Mouse (Mus musculus): Measurements from ENCODE around the gene Lrch4. TPM values are rescaled to one million over a fixed set of nuclear protein-coding genes. Genes with fewer than 3 reads are reported as not detected.

The Lrch4 gene
- total and polyA plus RNA-seq, 2 experiments from 2014 or later = 13.1 to 14.5 TPM

- ATAC-seq (ENCODE audit: low FRiP score) = no peak
- H3K27ac ChIP-seq (ENCODE audit: low read depth, low read length) = no peak overlapping the region
These were observed 31.3 kb downstream of the Lrch4 start for GRCm38 (mm10) chr5:137660064-137660688.

GRCm38 (mm10) chr5:137663057-137663456 lies 34.1 kb downstream of the Lrch4 start:
- TF ChIP-seq CTCF (IDR thresholded peaks at IDR 0.05) = no peak
- peaks cover 27% of the 10 kb centered on the region for H3K36me3 ChIP-seq (ENCODE audit: insufficient read depth, low read length)
- no peaks in the 10 kb centered on the region for H3K27me3 ChIP-seq (ENCODE audit: insufficient read depth, low read length)
- H3K4me1 ChIP-seq (ENCODE audit: insufficient read depth, low read length) = no peaks in the 10 kb centered on the region
- H3K9ac ChIP-seq (replicated peaks; ENCODE audit: low read length, poor library complexity, severe bottlenecking) = no peak overlapping the region
- no peak for DNase-seq (ENCODE audit: low spot score)
- ATAC-seq (ENCODE audit: low FRiP score) = no peak
- no peaks in the 10 kb centered on the region for H3K9me3 ChIP-seq (ENCODE audit: low read length)
- 76% methylated on average over 9 of the region's 9 CpGs for WGBS
- H3K4me3 ChIP-seq (ENCODE audit: low read depth, low read length) = no peak overlapping the region
- no peak overlapping the region for H3K4me2 ChIP-seq (ENCODE audit: low read depth, low read length, poor library complexity, severe bottlenecking)
- no peak overlapping the region for H3K27ac ChIP-seq (ENCODE audit: low read depth, low read length)

More at GRCm38 (mm10) chr5:137660064-137660688, 31.3 kb downstream of the Lrch4 start:
- no peak overlapping the region for H3K4me2 ChIP-seq (ENCODE audit: low read depth, low read length, poor library complexity, severe bottlenecking)
- H3K4me1 ChIP-seq (ENCODE audit: insufficient read depth, low read length) = no peaks in the 10 kb centered on the region
- DNase-seq (ENCODE audit: low spot score) = no peak
- H3K27me3 ChIP-seq (ENCODE audit: insufficient read depth, low read length) = no peaks in the 10 kb centered on the region
- H3K4me3 ChIP-seq (ENCODE audit: low read depth, low read length) = no peak overlapping the region
- H3K9ac ChIP-seq (replicated peaks; ENCODE audit: low read length, poor library complexity, severe bottlenecking) = no peak overlapping the region; the same call in 1 of the 2 replicates
- peaks cover 19% of the 10 kb centered on the region for H3K36me3 ChIP-seq (ENCODE audit: insufficient read depth, low read length)
- no peak for TF ChIP-seq CTCF (IDR thresholded peaks at IDR 0.05)
- H3K9me3 ChIP-seq (ENCODE audit: low read length) = no peaks in the 10 kb centered on the region
- 90% methylated on average over 6 of the region's 6 CpGs for WGBS

- 59% methylated on average over 10 of the region's 10 CpGs for WGBS
- no peak for ATAC-seq (ENCODE audit: low FRiP score)
- Histone ChIP-seq H3K4me1 (ENCODE audit: insufficient read depth, low read length) (0 out of 2 replicates have a peak, but pooled peaks cover 2% of the 10 kb centered on the region), H3K9me3 (ENCODE audit: low read length) (no peaks in the 10 kb centered on the region), H3K9ac (replicated peaks; ENCODE audit: low read length, poor library complexity, severe bottlenecking) (0 out of 2 replicates have a peak overlapping the region, but pooled peaks have one; percentile 8), H3K27me3 (ENCODE audit: insufficient read depth, low read length) (no peaks in the 10 kb centered on the region), H3K4me3 (ENCODE audit: low read depth, low read length) (no peak overlapping the region), H3K27ac (ENCODE audit: low read depth, low read length) (no peak overlapping the region), H3K36me3 (ENCODE audit: insufficient read depth, low read length) (peaks cover 10% of the 10 kb centered on the region), H3K4me2 (ENCODE audit: low read depth, low read length, poor library complexity, severe bottlenecking) (no peak overlapping the region)
- peak; percentile 61 for DNase-seq (ENCODE audit: low spot score)
- TF ChIP-seq CTCF (IDR thresholded peaks at IDR 0.05) = no peak
These were observed 40.0 kb downstream of the Lrch4 start for GRCm38 (mm10) chr5:137668971-137669370.

- peaks cover 8% of the 10 kb centered on the region for H3K36me3 ChIP-seq (ENCODE audit: insufficient read depth, low read length)
- no peak overlapping the region for H3K4me2 ChIP-seq (ENCODE audit: low read depth, low read length, poor library complexity, severe bottlenecking)
- no peak for ATAC-seq (ENCODE audit: low FRiP score)
- TF ChIP-seq CTCF (IDR thresholded peaks at IDR 0.05) = peak; percentile 56
- 0 out of 2 replicates have a peak, but pooled peaks cover 2% of the 10 kb centered on the region for H3K4me1 ChIP-seq (ENCODE audit: insufficient read depth, low read length)
- H3K9me3 ChIP-seq (ENCODE audit: low read length) = no peaks in the 10 kb centered on the region
- no peak overlapping the region for H3K9ac ChIP-seq (replicated peaks; ENCODE audit: low read length, poor library complexity, severe bottlenecking)
- H3K4me3 ChIP-seq (ENCODE audit: low read depth, low read length) = no peak overlapping the region
- H3K27ac ChIP-seq (ENCODE audit: low read depth, low read length) = no peak overlapping the region
- no peaks in the 10 kb centered on the region for H3K27me3 ChIP-seq (ENCODE audit: insufficient read depth, low read length)
- no peak for DNase-seq (ENCODE audit: low spot score)
- WGBS = 95% methylated on average over 1 of the region's 1 CpGs
These were observed 41.3 kb downstream of the Lrch4 start for GRCm38 (mm10) chr5:137670240-137670639.

GRCm38 (mm10) chr5:137671443-137672240 lies 42.7 kb downstream of the Lrch4 start:
- H3K27ac ChIP-seq (ENCODE audit: low read depth, low read length) = no peak overlapping the region
- DNase-seq (ENCODE audit: low spot score) = no peak
- WGBS = 46% methylated on average over 9 of the region's 9 CpGs

GRCm38 (mm10) chr5:137672361-137672760 lies 43.4 kb downstream of the Lrch4 start:
- H3K36me3 ChIP-seq (ENCODE audit: insufficient read depth, low read length) = peaks cover 3% of the 10 kb centered on the region
- no peak for TF ChIP-seq CTCF (IDR thresholded peaks at IDR 0.05)
- no peaks in the 10 kb centered on the region for H3K27me3 ChIP-seq (ENCODE audit: insufficient read depth, low read length)
- H3K9me3 ChIP-seq (ENCODE audit: low read length) = no peaks in the 10 kb centered on the region
- ATAC-seq (ENCODE audit: low FRiP score) = no peak
- no peak overlapping the region for H3K4me3 ChIP-seq (ENCODE audit: low read depth, low read length)
- H3K4me1 ChIP-seq (ENCODE audit: insufficient read depth, low read length) = 0 out of 2 replicates have a peak, but pooled peaks cover 2% of the 10 kb centered on the region
- DNase-seq (ENCODE audit: low spot score) = no peak
- H3K9ac ChIP-seq (replicated peaks; ENCODE audit: low read length, poor library complexity, severe bottlenecking) = no peak overlapping the region
- WGBS = 87% methylated on average over 5 of the region's 5 CpGs
- no peak overlapping the region for H3K4me2 ChIP-seq (ENCODE audit: low read depth, low read length, poor library complexity, severe bottlenecking)
- H3K27ac ChIP-seq (ENCODE audit: low read depth, low read length) = no peak overlapping the region

More at GRCm38 (mm10) chr5:137671443-137672240, 42.7 kb downstream of the Lrch4 start:
- no peak for ATAC-seq (ENCODE audit: low FRiP score)
- Histone ChIP-seq H3K36me3 (ENCODE audit: insufficient read depth, low read length) (peaks cover 5% of the 10 kb centered on the region), H3K9me3 (ENCODE audit: low read length) (no peaks in the 10 kb centered on the region), H3K9ac (replicated peaks; ENCODE audit: low read length, poor library complexity, severe bottlenecking) (no peak overlapping the region), H3K4me3 (ENCODE audit: low read depth, low read length) (no peak overlapping the region), H3K27me3 (ENCODE audit: insufficient read depth, low read length) (no peaks in the 10 kb centered on the region), H3K4me2 (ENCODE audit: low read depth, low read length, poor library complexity, severe bottlenecking) (no peak overlapping the region), H3K4me1 (ENCODE audit: insufficient read depth, low read length) (0 out of 2 replicates have a peak, but pooled peaks cover 2% of the 10 kb centered on the region)
- no peak for TF ChIP-seq CTCF (IDR thresholded peaks at IDR 0.05)

All from midbrain, postnatal 0 days (tissue).